Mouse (Mus musculus) midbrain, embryonic 12.5 days (tissue): ENCODE results near the gene Thbs1. TPM values are rescaled to one million over a fixed set of nuclear protein-coding genes. Genes with fewer than 3 reads are reported as not detected.

Experiments
- ATAC-seq: fragments of 200-750 bp; cut with Nextera tagmentation; 2 replicates; pipeline ENCODE4 v1.8.0; 2017; ENCODE audit warnings: low read depth, moderate TSS enrichment, moderate library complexity; ENCODE audit not compliant: low FRiP score
- H3K27ac ChIP-seq: fragments of 300-500 bp; sonication (generic); replicated peaks from 2 replicates; pipeline ENCODE4 v1.5.1; 2016; ENCODE audit warnings: mild to moderate bottlenecking
- H3K27me3 ChIP-seq: fragments of 300-500 bp; sonication (generic); 2 replicates; pipeline ENCODE4 v1.6.1; 2016; ENCODE audit warnings: mild to moderate bottlenecking
- H3K36me3 ChIP-seq: fragments of 300-500 bp; sonication (generic); 2 replicates; pipeline ENCODE4 v1.6.1; 2016
- H3K4me1 ChIP-seq: fragments of 300-500 bp; sonication (generic); 2 replicates; pipeline ENCODE4 v1.6.1; 2016
- H3K4me2 ChIP-seq: fragments of 300-500 bp; sonication (generic); replicated peaks from 2 replicates; pipeline ENCODE4 v1.6.1; 2016; ENCODE audit warnings: mild to moderate bottlenecking, moderate library complexity
- H3K4me3 ChIP-seq: fragments of 300-500 bp; sonication (generic); 2 replicates; pipeline ENCODE4 v1.5.1; 2016; ENCODE audit warnings: mild to moderate bottlenecking
- H3K9ac ChIP-seq: fragments of 300-500 bp; sonication (generic); replicated peaks from 2 replicates; pipeline ENCODE4 v1.6.1; 2016; ENCODE audit warnings: mild to moderate bottlenecking, moderate library complexity
- H3K9me3 ChIP-seq: fragments of 300-500 bp; sonication (generic); 2 replicates; pipeline ENCODE4 v1.6.1; 2016; ENCODE audit warnings: mild to moderate bottlenecking
- WGBS: fragments of 180-500 bp; shearing (Covaris S2); methylation state at CpG from one replicate; pipeline ENCODE4 v1.1.7; 2016; 5-methylcytosine and 5-hydroxymethylcytosine counted together
- polyA plus RNA-seq: library from polyadenylated mRNA; unstranded; fragments of >200 nt; fragmentation: Nextera tagmentation; extraction: Ambion mirVana; gene quantifications from 2 replicates; pipeline ENCODE4 v1.2.1, GENCODE M21; 2016

Thbs1 gene
- polyA plus RNA-seq, 1 experiment from 2014 or later: 65.2 TPM

GRCm38 (mm10) chr2:118087044-118087726, 24.5 kb upstream of the Thbs1 start:
- WGBS: 86% methylated on average over 10 of the region's 10 CpGs
- Histone ChIP-seq H3K9ac (no peak overlapping the region), H3K4me3 (no peak overlapping the region), H3K36me3 (no peaks in the 10 kb centered on the region), H3K9me3 (no peaks in the 10 kb centered on the region), H3K27ac (no peak overlapping the region), H3K27me3 (no peaks in the 10 kb centered on the region), H3K4me2 (no peak overlapping the region), H3K4me1 (no peaks in the 10 kb centered on the region)
- ATAC-seq: no peak

GRCm38 (mm10) chr2:118091226-118091625, 20.4 kb upstream of the Thbs1 start:
- ATAC-seq: no peak
- H3K4me1 ChIP-seq: no peaks in the 10 kb centered on the region
- H3K4me2 ChIP-seq: no peak overlapping the region
- no peak overlapping the region for H3K9ac ChIP-seq
- H3K36me3 ChIP-seq: no peaks in the 10 kb centered on the region
- no peak overlapping the region for H3K27ac ChIP-seq
- H3K4me3 ChIP-seq: no peak overlapping the region
- no peaks in the 10 kb centered on the region for H3K9me3 ChIP-seq
- H3K27me3 ChIP-seq: no peaks in the 10 kb centered on the region
- WGBS: 90% methylated on average over 5 of the region's 5 CpGs

GRCm38 (mm10) chr2:118099104-118099503, 12.6 kb upstream of the Thbs1 start:
- no peaks in the 10 kb centered on the region for H3K36me3 ChIP-seq
- H3K9me3 ChIP-seq: no peaks in the 10 kb centered on the region
- no peak for ATAC-seq
- H3K4me3 ChIP-seq: no peak overlapping the region
- no peaks in the 10 kb centered on the region for H3K4me1 ChIP-seq
- 88% methylated on average over 4 of the region's 4 CpGs for WGBS
- H3K9ac ChIP-seq: no peak overlapping the region
- H3K4me2 ChIP-seq: no peak overlapping the region
- H3K27ac ChIP-seq: no peak overlapping the region
- no peaks in the 10 kb centered on the region for H3K27me3 ChIP-seq

- no peak for ATAC-seq
- Histone ChIP-seq H3K9me3 (no peaks in the 10 kb centered on the region), H3K36me3 (no peaks in the 10 kb centered on the region), H3K27ac (no peak overlapping the region), H3K4me1 (no peaks in the 10 kb centered on the region), H3K4me3 (no peak overlapping the region), H3K4me2 (no peak overlapping the region), H3K9ac (no peak overlapping the region), H3K27me3 (peaks cover 7% of the 10 kb centered on the region; the same call in 1 of the 2 replicates)
- WGBS: 51% methylated on average over 4 of the region's 4 CpGs
These were observed 9.5 kb upstream of the Thbs1 start for GRCm38 (mm10) chr2:118102169-118102568.

GRCm38 (mm10) chr2:118110225-118110915, 1.3 kb upstream of the Thbs1 start:
- peak overlapping the region; percentile 95 for H3K4me2 ChIP-seq
- WGBS: 35% methylated on average over 17 of the region's 17 CpGs
- H3K27me3 ChIP-seq: peaks cover 52% of the 10 kb centered on the region
- peak; percentile 38; the same call in 1 of the 2 replicates for ATAC-seq
- no peaks in the 10 kb centered on the region for H3K36me3 ChIP-seq
- H3K9ac ChIP-seq: peak overlapping the region; percentile 7; the same call in 1 of the 2 replicates
- H3K9me3 ChIP-seq: no peaks in the 10 kb centered on the region
- peak overlapping the region; percentile 51 for H3K4me3 ChIP-seq
- peaks cover 31% of the 10 kb centered on the region for H3K4me1 ChIP-seq
- no peak overlapping the region for H3K27ac ChIP-seq

GRCm38 (mm10) chr2:118111116-118111487, 574 bp upstream of the Thbs1 start:
- H3K27me3 ChIP-seq: peaks cover 47% of the 10 kb centered on the region
- H3K4me1 ChIP-seq: peaks cover 34% of the 10 kb centered on the region
- no peak overlapping the region for H3K27ac ChIP-seq
- ATAC-seq: peak; percentile 82
- H3K9me3 ChIP-seq: no peaks in the 10 kb centered on the region
- no peaks in the 10 kb centered on the region for H3K36me3 ChIP-seq
- peak overlapping the region; percentile 56 for H3K9ac ChIP-seq
- WGBS: under 1% methylated on average over 16 of the region's 16 CpGs
- peak overlapping the region; percentile 51 for H3K4me3 ChIP-seq
- peak overlapping the region; percentile 95 for H3K4me2 ChIP-seq

GRCm38 (mm10) chr2:118112438-118112837, 762 bp downstream of the Thbs1 start:
- no peaks in the 10 kb centered on the region for H3K36me3 ChIP-seq
- H3K4me3 ChIP-seq: peak overlapping the region; percentile 51
- WGBS: 26% methylated on average over 5 of the region's 5 CpGs
- H3K9ac ChIP-seq: 0 out of 2 replicates have a peak overlapping the region, but pooled peaks have one; percentile 56
- H3K9me3 ChIP-seq: no peaks in the 10 kb centered on the region
- H3K4me1 ChIP-seq: peaks cover 34% of the 10 kb centered on the region
- H3K4me2 ChIP-seq: peak overlapping the region; percentile 95
- no peak for ATAC-seq
- peaks cover 49% of the 10 kb centered on the region for H3K27me3 ChIP-seq
- H3K27ac ChIP-seq: no peak overlapping the region

- Histone ChIP-seq H3K9me3 (no peaks in the 10 kb centered on the region), H3K4me2 (peak overlapping the region; percentile 95), H3K36me3 (no peaks in the 10 kb centered on the region), H3K27ac (no peak overlapping the region), H3K4me3 (peak overlapping the region; percentile 51), H3K27me3 (peaks cover 49% of the 10 kb centered on the region), H3K4me1 (peaks cover 34% of the 10 kb centered on the region), H3K9ac (0 out of 2 replicates have a peak overlapping the region, but pooled peaks have one; percentile 56)
- 52% methylated on average over 21 of the region's 21 CpGs for WGBS
- no peak for ATAC-seq
These were observed 1.3 kb downstream of the Thbs1 start for GRCm38 (mm10) chr2:118112846-118113479.

GRCm38 (mm10) chr2:118113808-118114524, 2.3 kb downstream of the Thbs1 start:
- Histone ChIP-seq H3K27ac (no peak overlapping the region), H3K4me2 (peak overlapping the region; percentile 6; the same call in 1 of the 2 replicates), H3K9ac (no peak overlapping the region), H3K9me3 (no peaks in the 10 kb centered on the region), H3K4me1 (peaks cover 34% of the 10 kb centered on the region), H3K27me3 (peaks cover 49% of the 10 kb centered on the region), H3K4me3 (0 out of 2 replicates have a peak overlapping the region, but pooled peaks have one; percentile 7), H3K36me3 (peaks cover 5% of the 10 kb centered on the region; the same call in 1 of the 2 replicates)
- WGBS: 37% methylated on average over 8 of the region's 8 CpGs
- no peak for ATAC-seq

- Histone ChIP-seq H3K27ac (no peak overlapping the region), H3K36me3 (peaks cover 12% of the 10 kb centered on the region; the same call in 1 of the 2 replicates)
- 70% methylated on average over 10 of the region's 10 CpGs for WGBS
These were observed 3.0 kb downstream of the Thbs1 start for GRCm38 (mm10) chr2:118114671-118115070.

GRCm38 (mm10) chr2:118115647-118116046, 4.0 kb downstream of the Thbs1 start:
- no peak for ATAC-seq
- H3K4me3 ChIP-seq: no peak overlapping the region
- H3K27me3 ChIP-seq: peaks cover 34% of the 10 kb centered on the region
- H3K27ac ChIP-seq: no peak overlapping the region
- no peak overlapping the region for H3K9ac ChIP-seq
- no peaks in the 10 kb centered on the region for H3K9me3 ChIP-seq
- H3K36me3 ChIP-seq: peaks cover 18% of the 10 kb centered on the region
- H3K4me2 ChIP-seq: no peak overlapping the region
- H3K4me1 ChIP-seq: peaks cover 28% of the 10 kb centered on the region
- WGBS: 84% methylated on average over 7 of the region's 7 CpGs

More at GRCm38 (mm10) chr2:118114671-118115070, 3.0 kb downstream of the Thbs1 start:
- ATAC-seq: no peak
- no peak overlapping the region for H3K4me3 ChIP-seq
- no peak overlapping the region for H3K9ac ChIP-seq
- peaks cover 34% of the 10 kb centered on the region for H3K4me1 ChIP-seq
- H3K9me3 ChIP-seq: no peaks in the 10 kb centered on the region
- peaks cover 43% of the 10 kb centered on the region for H3K27me3 ChIP-seq
- H3K4me2 ChIP-seq: no peak overlapping the region; the same call in 1 of the 2 replicates
